Mouse (Mus musculus) limb, embryonic 10.5 days (tissue): Measurements from ENCODE around the gene Gm10487. TPM values are rescaled to one million over a fixed set of nuclear protein-coding genes. Genes with fewer than 3 reads are reported as not detected.
"Not testable (repeated sequence)": the region's sequence is repeated elsewhere in the genome, so short reads cannot be mapped to it uniquely, and the experiment has no call there.

Experiments used
- DNase-seq: peaks from one replicate; pipeline ENCODE4 v3.0.0-alpha.2; 2017; ENCODE audit warnings: low spot score
- H3K27ac ChIP-seq: fragments of 300-500 bp; sonication (generic); 2 replicates; pipeline ENCODE4 v1.5.1; 2016; ENCODE audit warnings: mild to moderate bottlenecking
- H3K27me3 ChIP-seq: fragments of 300-500 bp; sonication (generic); 2 replicates; pipeline ENCODE4 v1.6.1; 2016; ENCODE audit warnings: low read depth, mild to moderate bottlenecking; ENCODE audit not compliant: poor library complexity, severe bottlenecking
- H3K36me3 ChIP-seq: fragments of 300-500 bp; sonication (generic); 2 replicates; pipeline ENCODE4 v1.6.1; 2016; ENCODE audit warnings: mild to moderate bottlenecking, moderate library complexity
- H3K4me1 ChIP-seq: fragments of 300-500 bp; sonication (generic); 2 replicates; pipeline ENCODE4 v1.6.1; 2016
- H3K4me3 ChIP-seq: fragments of 300-500 bp; sonication (generic); 2 replicates; pipeline ENCODE4 v1.5.1; 2016; ENCODE audit warnings: mild to moderate bottlenecking, moderate library complexity
- H3K9me3 ChIP-seq: fragments of 300-500 bp; sonication (generic); replicated peaks from 2 replicates; pipeline ENCODE4 v1.6.1; 2016; ENCODE audit warnings: mild to moderate bottlenecking
- WGBS: fragments of 180-500 bp; shearing (Covaris S2); methylation state at CpG from one replicate; pipeline ENCODE4 v1.1.7; 2016; 5-methylcytosine and 5-hydroxymethylcytosine counted together
- polyA plus RNA-seq: library from polyadenylated mRNA; unstranded; fragments of >200 nt; fragmentation: Nextera tagmentation; extraction: Ambion mirVana; gene quantifications from 2 replicates; pipeline ENCODE4 v1.2.1, GENCODE M21; 2016

Gm10487 gene
- polyA plus RNA-seq, result not detected in 2 replicates

GRCm38 (mm10) chrX:30843369-30843768 lies at the start of gene Gm10487:
TSS of gene Gm10487 (minus strand) at chrX:30843469.
- H3K27ac ChIP-seq, H3K27me3 ChIP-seq, H3K36me3 ChIP-seq, H3K4me3 ChIP-seq, DNase-seq, H3K4me1 ChIP-seq, H3K9me3 ChIP-seq: not testable (repeated sequence)
- no CpG with 5 or more reads among the region's 6 CpGs for WGBS
